Mouse (Mus musculus) adrenal gland, adult 8-10 months (tissue): ENCODE measurements around the gene Lhfpl4. TPM values are rescaled to one million over a fixed set of nuclear protein-coding genes. Genes with fewer than 3 reads are reported as not detected.

Source experiments
- DNase-seq: peaks from one replicate; pipeline ENCODE4 v3.0.0; 2022
- total RNA-seq, 4 experiments: library from RNA; stranded (reverse); gene quantifications; 2 replicates each; pipeline ENCODE4 v1.2.4; 2022

Gene Lhfpl4
- 1 to 10 TPM; 5.2 to 8.5 (median 6.6) TPM for total RNA-seq

DNA sequence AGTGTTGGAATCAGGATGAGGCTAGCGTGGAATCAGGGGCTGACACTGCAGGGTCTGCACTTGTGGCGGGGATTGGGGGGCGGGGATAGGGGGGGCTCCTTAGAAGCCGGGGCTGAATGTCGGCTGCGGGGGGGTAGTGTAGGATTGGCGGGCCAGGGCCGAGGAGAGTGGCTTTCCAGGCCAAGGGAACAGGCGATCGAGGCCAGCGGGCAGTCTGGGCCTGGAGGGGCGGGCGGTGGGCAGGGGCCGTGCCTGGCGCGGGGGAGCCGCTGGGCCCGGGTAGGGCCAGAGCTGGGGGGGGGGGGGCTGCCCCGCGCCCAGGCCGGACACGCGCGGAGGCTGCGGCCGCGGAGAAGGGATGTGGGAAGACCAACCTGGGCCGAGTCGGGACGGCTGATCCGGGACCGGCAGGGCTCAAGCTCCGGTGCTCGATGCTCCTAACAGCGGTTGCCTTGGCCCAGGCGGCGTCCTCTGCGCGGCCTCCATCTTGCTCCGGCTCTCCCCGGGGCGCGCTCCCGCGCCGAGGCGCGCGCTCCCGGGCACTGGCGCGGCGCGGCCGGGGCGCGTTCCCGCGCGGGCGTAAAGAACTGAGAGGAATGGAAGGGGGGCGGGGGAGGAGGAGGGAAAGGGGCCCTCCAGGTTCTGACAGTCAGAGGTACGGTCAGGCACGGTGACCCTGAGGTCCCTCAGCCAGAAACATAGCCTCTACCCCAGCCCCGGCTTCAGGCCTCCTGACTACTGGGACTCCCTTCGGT is at the start of gene Lhfpl4:
TSS of gene Lhfpl4 (minus strand) at position 544 of the 755 bp plus-strand sequence.
- DNase-seq: no peak

DNA sequence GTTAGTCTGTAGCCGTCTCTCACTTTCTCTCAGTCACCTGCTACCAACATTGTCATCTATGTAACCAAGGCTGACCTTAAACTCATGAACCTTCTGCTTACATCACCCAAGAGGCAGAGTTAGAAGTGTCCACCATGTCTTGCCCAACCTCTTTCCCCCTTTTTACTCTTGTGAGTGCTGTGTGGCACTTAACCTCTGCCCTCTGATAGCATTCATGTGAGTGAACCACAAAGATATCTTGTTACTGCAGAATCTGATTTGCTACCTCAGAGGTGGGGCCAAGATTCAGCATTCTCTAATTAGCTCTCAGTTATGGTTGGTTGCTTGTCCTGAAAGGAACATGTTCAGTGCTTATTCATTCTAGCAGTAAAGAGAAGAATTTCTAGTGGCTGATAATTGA is 47.6 kb upstream of the Lhfpl4 start:
- DNase-seq: no peak

DNA sequence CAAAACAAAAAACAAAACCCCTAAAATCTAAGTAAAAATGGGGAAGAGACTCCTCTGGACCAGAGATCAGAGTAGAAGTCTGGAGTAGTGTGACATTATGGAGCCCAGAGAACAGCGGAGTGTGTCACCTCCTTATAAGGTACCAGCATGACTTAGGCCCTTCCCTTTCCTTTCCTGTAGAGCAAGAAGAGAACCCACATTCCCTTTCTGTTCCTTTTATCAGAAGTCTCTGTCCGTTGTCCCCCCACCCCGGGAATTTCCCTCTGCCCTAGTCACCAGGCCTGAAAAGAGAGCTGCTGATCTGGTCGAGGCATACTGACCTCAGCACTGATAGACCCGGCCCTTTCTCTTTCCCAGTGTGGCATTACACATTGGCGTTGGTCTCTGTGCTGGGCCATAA is 43.3 kb upstream of the Lhfpl4 start:
- DNase-seq: no peak

DNA sequence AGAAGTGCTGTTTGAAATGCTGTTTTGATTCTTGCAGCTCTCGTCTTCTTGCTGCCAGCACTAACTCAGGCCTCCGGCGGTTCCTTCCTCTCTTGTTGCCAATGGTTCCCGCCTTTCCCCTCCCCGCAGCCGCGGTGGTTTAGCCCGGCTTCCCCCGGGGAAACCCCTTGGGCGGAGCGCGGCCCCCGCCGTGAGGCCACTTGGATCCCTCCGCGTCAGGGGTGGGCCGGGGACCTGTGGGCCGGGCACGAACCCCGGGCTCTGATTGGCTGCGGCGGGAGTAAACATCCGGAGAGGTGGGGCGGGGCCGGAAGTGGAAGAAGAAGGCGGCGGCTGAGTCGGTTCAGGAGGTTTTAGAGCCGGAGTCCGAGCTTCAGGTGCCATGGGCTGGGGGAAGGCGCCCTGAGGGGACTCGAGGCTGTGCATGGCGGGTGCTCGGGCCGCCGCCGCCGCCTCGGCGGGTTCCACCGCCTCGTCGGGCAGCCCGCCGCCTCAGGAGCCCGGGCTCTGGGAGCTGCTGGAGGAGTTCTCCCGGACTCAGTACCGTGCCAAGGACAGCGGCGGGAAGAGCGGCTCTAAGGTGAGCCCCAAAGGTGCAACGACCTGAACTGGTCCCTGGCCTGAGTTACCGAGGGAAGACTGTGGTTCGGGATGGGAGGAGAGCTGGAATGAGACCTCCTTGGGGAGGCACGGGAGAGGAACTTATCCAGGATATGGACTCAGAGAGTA is 42.5 kb upstream of the Lhfpl4 start, which contains the start of gene Mtmr14:
TSS of gene Mtmr14 (plus strand) at position 302 of the 729 bp plus-strand sequence.
- DNase-seq: peak; percentile 98

DNA sequence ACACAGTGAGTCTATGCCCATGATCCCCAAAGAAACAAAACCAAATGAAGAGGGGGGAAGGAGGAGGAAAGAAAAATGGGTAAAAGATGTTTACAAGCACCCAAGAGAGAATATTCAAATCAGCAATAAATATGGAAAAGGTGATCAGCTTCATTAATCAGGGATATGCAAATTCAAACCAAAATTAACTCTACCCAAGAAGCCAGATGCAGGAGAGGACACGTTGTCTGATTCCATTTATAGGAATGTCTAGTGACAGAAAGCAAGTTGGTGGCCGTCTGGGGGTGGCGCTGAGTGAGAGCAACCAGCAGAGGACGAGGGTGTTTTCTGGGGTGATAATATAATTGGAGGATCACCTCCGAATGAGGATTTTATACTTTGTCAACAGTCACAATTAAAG is 40.0 kb upstream of the Lhfpl4 start:
- no peak for DNase-seq

DNA sequence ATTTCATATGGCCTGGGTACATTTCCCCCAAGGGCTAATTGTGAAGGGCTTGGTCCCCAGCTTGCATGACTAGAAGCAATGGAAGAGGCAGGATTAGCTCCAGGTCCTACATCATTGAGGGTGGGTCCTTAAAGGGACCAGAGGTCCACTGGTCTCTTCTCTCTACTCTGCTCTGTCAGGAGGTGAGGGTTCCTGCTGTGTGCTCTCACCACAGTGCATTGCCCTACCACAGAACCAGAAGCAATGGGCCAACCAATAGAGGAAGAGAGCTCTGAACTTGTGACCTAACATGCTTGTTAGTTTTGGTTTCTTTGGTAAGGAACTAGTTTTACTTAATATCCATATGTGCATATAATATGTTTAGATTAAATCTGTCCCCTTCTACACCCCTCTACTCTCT is 31.5 kb upstream of the Lhfpl4 start:
- DNase-seq: no peak

DNA sequence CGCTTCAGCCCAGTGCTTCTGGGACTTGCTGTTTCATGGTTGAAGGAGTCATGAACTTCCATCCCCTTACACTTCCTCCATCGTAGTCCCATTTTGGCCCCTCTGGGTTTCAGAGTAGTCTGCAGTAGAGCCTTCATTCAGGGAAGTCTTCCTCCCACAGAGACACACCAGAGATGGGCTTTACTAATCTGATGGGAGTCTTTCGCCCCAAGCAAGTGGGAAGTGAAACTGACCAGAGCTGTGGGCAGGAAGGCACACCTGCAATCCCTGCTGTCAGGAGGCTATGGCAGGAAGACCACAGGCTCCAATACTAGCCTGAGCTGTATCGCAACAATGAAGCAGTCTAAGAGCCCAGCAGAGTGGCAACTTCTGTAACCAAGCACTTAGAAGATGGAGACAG is 30.6 kb upstream of the Lhfpl4 start:
- no peak for DNase-seq

DNA sequence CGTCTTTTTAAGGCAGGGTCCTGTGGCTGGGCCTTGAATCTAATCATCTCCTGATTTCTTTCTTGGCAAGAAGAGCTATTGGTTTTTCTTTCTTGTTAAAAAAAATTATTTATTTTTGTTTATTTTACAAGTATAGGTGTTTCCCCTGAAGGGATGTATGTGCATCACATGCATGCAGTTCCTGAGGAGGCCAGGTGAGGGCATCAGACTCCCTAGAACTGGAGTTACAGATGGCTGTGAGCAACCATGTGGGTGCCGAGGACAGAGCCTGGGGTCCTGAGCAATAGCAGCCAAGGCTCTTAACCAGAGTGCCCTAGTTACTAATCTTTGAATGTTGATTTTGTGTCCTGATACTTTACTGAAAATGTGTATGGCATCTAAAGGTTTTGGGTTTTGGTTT is 21.1 kb upstream of the Lhfpl4 start:
- no peak for DNase-seq

DNA sequence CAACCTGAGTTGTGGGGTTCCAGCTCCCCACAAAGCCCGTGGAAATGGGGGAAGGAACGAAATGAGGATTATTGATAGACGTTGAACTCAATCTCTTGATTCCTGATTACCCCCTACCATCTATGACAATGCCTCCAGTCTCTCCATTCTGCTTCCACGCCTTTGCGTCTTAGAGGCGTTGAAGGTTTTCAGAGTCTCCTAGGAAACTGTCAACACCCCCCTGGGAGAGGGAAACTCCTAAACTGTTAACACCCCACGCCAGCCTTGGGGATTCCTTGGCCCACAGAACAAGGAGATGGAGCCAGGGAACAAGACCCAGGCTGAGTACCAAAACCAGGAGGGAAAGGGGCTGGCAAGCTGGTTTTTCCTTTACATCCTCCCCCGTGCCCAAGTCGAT is 410 bp upstream of the Lhfpl4 start:
- DNase-seq: no peak

DNA sequence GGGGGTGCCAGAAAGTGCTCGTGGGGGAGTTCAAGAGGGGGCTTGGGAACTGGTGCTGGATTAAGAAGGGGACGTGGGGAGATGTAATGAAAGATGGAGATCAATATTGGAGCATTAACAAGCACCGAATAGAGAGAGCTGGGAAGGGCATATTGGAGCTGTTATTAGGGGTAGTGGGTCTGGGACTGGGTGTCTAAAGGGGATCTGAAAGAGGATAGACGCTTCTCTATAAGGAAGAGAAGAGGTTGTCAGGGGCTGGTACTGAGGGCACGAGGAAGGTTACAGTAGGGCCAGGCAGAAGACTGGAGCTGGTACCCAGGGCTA is 705 bp downstream of the Lhfpl4 start:
- DNase-seq: no peak

DNA sequence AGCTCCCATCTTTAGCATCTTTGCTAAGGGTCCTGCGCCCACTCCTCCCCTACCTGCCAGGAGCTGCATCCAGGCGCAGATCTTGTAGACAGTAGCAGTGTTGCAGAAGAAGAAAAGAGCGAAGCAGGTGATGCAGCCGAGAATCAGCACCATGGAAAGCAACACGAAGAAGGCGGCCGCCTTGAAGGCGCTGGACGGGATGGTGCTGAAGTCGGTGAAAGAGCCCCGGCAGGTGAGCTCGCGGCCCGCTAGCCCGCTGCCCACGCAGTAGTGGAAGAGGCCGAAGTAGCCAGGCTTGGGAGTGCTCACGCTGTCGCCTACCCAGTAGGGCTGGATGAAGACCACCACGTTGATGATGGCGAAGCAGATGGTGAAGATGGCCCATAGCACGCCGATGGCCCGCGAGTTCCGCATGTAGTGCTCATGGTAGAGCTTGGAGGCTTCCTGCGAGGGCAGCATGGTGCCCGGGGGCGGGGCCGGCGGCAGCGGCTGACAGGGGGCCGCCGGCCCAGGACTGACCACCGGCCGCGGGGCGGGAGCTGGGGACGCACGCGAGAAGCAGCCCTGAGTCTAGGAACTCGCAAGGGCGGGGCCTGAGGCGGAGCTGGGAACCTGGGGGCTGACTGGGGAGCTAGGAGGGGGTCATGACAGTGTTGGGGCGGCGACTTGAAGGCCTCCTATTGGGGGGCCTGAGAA is 1.3 kb downstream of the Lhfpl4 start:
- no peak for DNase-seq

DNA sequence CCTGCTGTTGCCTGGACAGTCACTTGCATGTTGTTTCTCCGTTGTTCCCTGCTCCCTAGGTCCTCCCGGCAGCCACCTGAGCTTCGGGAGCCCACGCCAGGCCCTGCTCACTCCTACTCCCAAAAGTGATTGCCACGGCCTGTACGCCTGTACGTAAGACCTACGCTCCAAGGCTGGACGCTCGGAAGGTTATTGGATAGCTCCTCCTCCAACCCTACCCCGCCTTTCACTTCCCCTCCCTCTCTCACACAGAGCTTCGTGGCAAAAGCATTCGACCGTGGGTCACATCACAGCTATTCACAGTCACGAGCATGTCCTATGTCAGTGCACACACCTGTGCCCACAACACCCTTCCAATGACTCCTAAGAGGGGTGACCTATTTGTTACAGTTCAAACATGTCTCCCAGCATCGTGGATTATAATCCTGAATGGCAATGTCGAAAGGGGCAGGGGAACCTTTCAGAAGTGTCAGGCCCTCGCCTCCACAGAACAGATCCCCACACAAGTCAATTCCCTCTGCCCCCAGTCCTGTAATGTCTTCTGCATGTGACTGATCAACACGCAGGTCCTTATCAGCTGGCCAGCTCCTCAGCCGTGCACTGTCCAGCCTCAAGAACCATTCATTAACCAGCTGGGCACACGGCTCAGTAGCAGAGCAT is 10.2 kb downstream of the Lhfpl4 start:
- no peak for DNase-seq

DNA sequence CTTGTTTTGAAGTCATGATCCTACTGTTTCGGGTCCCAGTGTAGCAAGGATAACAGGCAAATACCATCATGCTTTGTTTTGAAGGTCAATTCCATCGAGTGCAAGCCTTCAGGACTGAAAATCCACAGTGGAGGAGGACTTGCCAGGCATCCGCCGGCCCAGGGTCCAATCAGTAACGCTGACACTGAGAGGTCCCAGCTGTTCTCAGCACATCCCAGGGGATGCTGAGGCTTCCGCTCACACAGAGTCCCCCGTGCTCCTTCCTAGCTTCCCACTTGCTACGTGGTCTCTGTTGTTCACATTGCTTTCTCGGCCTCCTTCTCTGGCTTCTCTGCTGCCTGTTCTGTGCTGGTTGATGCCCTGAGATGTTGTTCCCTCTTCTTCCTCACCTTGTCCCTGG is 11.0 kb downstream of the Lhfpl4 start:
- no peak for DNase-seq

DNA sequence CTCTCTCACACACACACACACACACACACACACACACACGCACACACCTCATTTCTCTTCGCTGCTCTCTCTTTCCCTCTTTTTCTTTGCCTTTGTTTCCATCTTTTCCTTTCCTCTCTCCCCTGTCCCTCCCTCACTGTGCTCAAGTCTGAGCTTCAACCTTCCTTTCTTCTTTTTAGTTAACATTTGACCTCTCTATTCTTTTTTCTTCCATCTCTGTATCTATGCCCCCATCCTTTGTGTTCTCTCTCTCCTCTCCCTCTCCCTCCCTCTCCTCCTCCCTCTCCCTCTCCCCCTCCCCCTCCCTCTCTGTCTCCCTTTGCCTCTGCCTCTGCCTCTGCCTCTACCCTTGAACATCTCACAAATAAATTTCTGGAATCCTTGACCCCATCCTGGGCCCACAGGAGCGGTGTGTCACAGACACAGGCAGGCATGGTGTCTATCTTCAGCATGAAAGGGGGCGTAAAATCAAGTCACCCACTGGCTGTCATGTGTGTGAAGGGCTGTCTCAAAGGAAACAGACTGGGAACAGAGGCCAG is 15.9 kb downstream of the Lhfpl4 start:
- DNase-seq: no peak

DNA sequence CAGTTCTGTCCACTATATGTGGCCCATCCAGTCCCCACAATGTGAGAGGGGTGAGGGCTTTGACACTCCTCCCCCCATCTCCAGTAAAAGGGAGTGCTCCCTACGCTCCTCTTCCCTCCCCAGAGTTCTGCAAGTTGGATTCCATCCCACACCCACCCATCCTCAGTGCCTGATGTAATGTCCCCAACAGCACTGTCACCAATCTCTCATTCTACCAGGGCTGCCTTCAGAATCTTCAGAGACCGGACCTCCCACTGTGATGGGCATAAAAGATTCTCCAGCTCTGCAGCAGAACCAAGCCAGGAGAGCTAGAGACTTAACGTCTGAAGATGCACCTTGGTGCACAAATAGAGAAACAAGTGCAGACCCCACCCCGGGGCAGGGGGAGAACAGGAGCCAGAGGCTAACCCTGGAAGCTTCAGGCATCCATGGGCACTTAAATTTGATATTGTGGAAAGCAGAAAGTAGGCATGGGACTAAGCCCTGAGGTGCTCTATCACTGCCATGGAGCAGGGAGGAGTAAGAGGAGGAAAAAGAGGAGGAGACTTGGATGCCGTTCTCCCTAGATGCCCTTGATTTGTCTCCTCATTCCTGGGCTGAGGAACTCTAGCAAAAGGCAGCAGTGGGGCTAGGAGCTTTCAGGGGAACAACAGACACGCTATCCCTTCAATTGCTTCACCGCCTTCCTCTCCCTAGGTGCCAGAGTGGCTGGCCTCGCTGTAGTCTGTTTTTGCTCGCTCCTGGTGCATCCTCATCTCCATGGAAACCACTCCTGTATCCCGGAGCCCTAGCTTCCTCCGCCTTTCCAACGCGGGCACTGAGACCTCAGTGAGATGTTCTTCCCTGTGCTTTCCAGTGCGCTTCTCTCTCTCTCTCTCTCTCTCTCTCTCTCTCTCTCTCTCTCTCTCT is 16.6 kb downstream of the Lhfpl4 start:
- no peak for DNase-seq

DNA sequence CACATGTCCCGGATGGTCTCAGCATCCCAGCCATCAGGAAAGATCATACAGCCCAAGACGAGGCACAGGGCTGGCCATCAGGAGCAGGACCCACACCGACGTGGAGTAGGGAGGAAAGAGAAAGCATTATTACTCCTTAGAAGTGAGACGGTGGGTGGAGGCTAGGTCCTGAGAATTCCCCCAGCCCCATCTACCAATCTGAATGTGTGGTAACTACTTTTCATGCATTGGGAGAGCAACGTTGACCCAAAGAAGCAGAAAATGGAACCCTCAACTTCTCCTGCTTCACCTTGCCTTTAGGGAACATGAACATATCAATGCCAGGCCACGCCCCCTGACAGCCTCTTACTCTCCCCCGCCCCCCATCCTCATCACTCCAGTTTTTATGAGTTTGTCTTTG is 18.6 kb downstream of the Lhfpl4 start:
- DNase-seq: no peak

DNA sequence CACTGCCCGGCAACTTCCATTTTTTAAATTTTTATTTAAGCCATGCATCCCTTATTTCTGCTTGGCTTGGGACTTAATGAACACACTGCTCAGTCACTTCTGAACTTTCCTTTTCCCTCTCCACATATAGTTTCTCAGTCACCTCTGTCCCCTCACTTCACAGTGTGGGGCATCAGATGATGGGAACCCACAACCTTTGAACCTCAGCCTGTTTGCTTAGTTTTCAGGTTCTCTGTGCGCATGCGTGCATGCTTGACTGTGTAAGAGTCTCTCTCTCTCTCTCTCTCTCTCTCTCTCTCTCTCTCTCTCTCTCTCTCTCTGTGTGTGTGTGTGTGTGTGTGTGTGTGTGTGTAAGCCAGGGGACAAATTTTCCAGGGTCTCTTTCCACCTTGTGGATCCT is 19.7 kb downstream of the Lhfpl4 start:
- no peak for DNase-seq

DNA sequence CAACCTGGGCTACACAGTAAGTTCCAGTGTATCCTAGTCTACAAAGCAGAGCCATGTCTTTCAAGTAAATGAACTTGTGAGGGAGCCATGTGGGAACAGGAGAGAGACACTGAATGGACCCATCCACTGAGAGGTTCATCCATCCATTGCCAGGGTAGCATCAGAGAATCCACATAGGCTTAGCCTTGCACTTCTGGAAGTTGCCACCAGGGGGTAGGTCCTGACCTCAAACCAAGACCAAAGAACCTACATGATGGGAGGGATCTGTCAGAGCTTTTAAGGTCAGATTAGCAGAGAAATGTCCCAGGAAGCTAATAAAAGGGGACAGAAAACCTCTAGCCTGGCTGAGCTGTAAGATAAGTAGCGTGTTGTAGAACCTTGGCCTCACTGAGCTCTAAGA is 22.6 kb downstream of the Lhfpl4 start:
- DNase-seq: peak; percentile 42

DNA sequence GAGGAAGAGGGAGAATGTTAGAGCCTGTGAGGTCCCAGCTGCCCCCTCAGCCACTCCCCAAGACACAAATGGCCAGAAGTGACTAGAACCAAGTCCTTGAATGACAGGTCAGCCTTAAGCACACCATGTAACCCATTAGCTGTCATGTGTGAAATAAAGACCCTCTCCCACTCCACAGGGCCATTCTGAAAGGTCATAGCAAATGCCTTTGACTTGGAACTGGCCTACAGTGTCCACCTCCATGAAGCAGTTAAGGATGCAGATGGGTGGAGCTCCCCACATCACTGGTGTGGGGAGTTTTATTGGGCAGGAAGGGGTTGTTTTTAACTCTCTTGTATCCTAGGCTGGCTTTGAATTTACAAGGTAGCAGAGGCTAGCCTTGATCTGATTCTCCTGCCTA is 23.2 kb downstream of the Lhfpl4 start:
- no peak for DNase-seq

DNA sequence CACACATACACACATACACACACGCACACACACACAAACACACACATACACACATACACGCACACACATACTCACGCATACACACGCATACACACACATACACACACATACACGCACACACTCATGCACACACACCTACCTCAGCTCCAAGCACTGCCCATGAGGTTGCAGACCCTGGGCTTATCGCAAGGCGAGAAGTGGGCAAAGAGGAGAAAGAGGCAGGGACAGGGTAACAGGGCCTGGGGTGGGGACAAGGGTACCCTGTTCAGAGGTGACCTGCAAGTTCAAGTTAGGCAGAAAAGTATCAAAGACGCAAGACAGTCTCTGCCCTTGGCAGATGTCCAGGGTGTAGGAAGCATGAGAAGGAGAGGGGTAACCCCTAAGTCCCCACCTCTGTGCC is 24.5 kb downstream of the Lhfpl4 start:
- no peak for DNase-seq

DNA sequence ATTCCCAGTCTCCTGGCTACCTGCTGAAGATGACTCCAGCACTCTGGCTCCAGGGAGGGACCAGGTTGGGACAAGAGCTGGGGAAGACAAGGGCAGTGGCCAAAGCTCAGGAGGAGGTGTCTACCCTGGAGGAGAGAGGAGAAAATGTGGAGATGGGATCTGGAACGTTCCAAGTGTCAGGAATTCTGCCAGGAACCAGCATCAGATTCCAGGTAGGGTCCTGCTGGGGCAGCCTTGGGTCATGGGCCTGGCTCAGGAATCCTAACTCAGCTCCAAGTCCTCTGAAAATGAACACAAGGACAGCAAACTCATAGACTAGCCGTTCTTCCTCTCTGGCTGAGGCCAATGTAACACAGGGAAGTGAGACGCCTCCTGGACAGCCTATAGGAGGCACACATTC is 25.3 kb downstream of the Lhfpl4 start:
- no peak for DNase-seq
